Mouse (Mus musculus) bone marrow, adult 2 months (tissue): Measurements from ENCODE around the gene Rab11a. TPM values are rescaled to one million over a fixed set of nuclear protein-coding genes. Genes with fewer than 3 reads are reported as not detected.
"Not testable (repeated sequence)": the region's sequence is repeated elsewhere in the genome, so short reads cannot be mapped to it uniquely, and the experiment has no call there.

Experiments
- H3K27ac ChIP-seq: fragments of 200-500 bp; 2 replicates; pipeline ENCODE4 v1.5.1; 2012; ENCODE audit warnings: low read depth, mild to moderate bottlenecking, control low read depth, inconsistent platforms, low read length; ENCODE audit not compliant: control insufficient read depth, poor library complexity, insufficient read depth
- H3K4me1 ChIP-seq: fragments of 200-500 bp; 2 replicates; pipeline ENCODE4 v1.6.1; 2011; ENCODE audit warnings: low read length; ENCODE audit not compliant: control insufficient read depth, insufficient read depth
- H3K4me3 ChIP-seq: fragments of 200-500 bp; replicated peaks from 2 replicates; pipeline ENCODE3; 2011; ENCODE audit warnings: mild to moderate bottlenecking, low read depth, low read length, control low read depth; ENCODE audit not compliant: control insufficient read depth
- CTCF ChIP-seq: fragments of 200-500 bp; IDR thresholded peaks from 2 replicates; pipeline ENCODE4 v1.5.1; 2011; ENCODE audit warnings: low read length, control low read depth; ENCODE audit not compliant: control insufficient read depth, insufficient read depth
- POLR2A ChIP-seq: fragments of 200-500 bp; IDR thresholded peaks from 2 replicates; pipeline ENCODE4 v1.6.1; 2011; ENCODE audit warnings: low read depth, mild to moderate bottlenecking, control low read depth, low read length, borderline replicate concordance; ENCODE audit not compliant: control insufficient read depth
- WGBS: fragments of 180-500 bp; shearing (Covaris S2); methylation state at CpG from one replicate; pipeline ENCODE4 v1.1.7; 2018; 5-methylcytosine and 5-hydroxymethylcytosine counted together
- polyA plus RNA-seq: library from polyadenylated mRNA; stranded (reverse); fragments of >200 nt; gene quantifications from 2 replicates; pipeline ENCODE4 v1.2.4, GENCODE M21; 2011; ENCODE audit warnings: low replicate concordance; ENCODE audit not compliant: missing spikeins, insufficient read depth, insufficient read length

Rab11a gene
- polyA plus RNA-seq, 1 experiment: 132 TPM

GRCm38 (mm10) chr9:64697006-64697405 is 40.6 kb downstream of the Rab11a start:
- H3K27ac ChIP-seq: no peak overlapping the region
- TF ChIP-seq POLR2A (no peak), CTCF (no peak)
- H3K4me3 ChIP-seq: no peak overlapping the region
- no peaks in the 10 kb centered on the region for H3K4me1 ChIP-seq
- WGBS: 76% methylated on average over 1 of the region's 1 CpGs

DNA sequence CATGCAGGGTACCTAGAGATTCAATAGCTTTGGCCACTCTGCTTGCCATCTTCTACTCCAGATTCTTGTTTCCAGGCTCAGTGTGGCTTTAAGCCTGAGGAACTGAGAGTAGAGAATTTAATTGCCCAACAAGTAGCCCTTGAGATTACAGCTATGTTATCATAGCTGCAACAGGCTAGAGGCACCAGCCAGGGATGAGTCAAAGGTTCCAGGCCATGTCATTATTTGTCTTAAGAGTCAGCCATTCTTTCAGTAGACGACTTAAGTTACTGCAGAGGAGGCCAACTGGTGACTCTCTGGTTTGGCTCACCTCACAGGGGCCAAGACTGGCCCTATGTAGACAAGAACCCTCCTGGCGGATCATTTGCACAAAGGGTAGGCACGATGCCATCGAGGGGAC is 41.2 kb downstream of the Rab11a start:
- Histone ChIP-seq H3K27ac (no peak overlapping the region), H3K4me3 (no peak overlapping the region), H3K4me1 (no peaks in the 10 kb centered on the region)
- TF ChIP-seq CTCF (no peak), POLR2A (no peak)
- WGBS: 78% methylated on average over 4 of the region's 4 CpGs

GRCm38 (mm10) chr9:64695266-64695665 is 42.3 kb downstream of the Rab11a start:
- Histone ChIP-seq H3K4me1 (no peaks in the 10 kb centered on the region), H3K27ac (no peak overlapping the region), H3K4me3 (no peak overlapping the region)
- WGBS: 68% methylated on average over 1 of the region's 1 CpGs
- no peak for TF ChIP-seq POLR2A
- TF ChIP-seq CTCF: no peak

DNA sequence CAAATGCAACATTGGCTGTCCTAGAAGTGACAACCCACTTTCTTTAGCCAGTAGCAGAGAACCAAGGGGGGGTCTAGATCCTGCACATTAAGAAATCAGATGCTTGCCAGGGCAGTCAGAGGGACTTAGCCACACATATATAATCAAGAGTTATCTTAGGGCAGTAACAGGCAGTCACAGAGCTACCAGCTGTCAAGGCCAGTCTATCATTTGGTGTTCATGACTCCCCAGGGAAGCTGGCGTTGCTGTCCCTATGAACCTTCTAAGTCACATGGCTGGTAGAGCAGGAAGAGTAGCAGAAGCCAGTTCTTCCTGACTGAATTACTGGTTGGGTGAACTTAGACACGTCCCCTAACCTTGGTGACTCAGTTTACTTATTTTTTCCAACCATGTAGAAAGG is 44.5 kb downstream of the Rab11a start:
- Histone ChIP-seq H3K4me1 (no peaks in the 10 kb centered on the region), H3K4me3 (no peak overlapping the region), H3K27ac (no peak overlapping the region)
- WGBS: 67% methylated on average over 2 of the region's 2 CpGs
- TF ChIP-seq CTCF (no peak), POLR2A (no peak)

DNA sequence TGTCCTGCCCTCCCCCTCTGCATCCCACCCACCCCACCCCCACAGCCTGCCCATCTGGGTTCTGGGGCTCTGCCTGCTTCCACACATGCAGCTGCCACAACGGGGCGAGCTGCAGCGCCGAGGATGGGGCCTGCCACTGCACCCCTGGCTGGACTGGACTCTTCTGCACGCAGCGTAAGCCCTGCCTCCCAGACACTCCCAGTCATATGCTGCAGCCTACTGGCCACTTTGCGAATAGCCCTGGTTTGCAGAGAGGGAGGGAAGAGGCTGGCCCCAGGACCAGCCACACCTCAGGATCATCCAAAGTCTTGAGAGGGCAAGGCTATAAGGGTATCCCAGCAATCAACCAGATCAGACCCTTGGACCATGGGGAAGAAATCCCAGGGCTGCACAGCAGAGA is 46.4 kb downstream of the Rab11a start:
- TF ChIP-seq POLR2A (no peak), CTCF (peak; percentile 64)
- WGBS: 16% methylated on average over 7 of the region's 7 CpGs
- H3K4me3 ChIP-seq: no peak overlapping the region
- no peak overlapping the region for H3K27ac ChIP-seq
- H3K4me1 ChIP-seq: no peaks in the 10 kb centered on the region

DNA sequence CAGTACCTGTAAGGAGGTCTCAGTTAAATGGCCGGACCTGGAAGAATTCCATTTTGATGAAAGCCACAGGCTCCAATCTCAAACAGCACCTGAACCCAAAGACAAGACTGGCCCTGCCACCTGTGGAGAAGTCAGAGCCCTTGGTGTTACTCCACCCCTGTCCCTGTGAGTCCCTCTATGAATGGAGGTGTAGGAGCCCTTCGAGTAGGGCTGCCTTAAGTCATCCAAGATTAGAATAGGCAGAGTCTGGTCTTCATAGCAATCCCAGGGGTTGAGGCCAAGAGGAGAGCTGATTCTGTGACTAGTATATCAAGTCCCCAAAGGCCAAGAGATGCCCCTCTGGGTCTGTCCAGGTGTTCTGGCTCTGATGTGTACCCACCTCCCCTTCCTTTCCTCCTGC is 46.8 kb downstream of the Rab11a start:
- H3K27ac ChIP-seq: no peak overlapping the region
- 80% methylated on average over 2 of the region's 2 CpGs for WGBS

GRCm38 (mm10) chr9:64688015-64688394 is 49.6 kb downstream of the Rab11a start:
- Histone ChIP-seq H3K27ac (no peak overlapping the region), H3K4me1 (no peaks in the 10 kb centered on the region), H3K4me3 (no peak overlapping the region)
- 50% methylated on average over 1 of the region's 1 CpGs for WGBS
- no peak for TF ChIP-seq CTCF
- no peak for TF ChIP-seq POLR2A

More for the DNA sequence above, 46.8 kb downstream of the Rab11a start:
- Histone ChIP-seq H3K4me1 (no peaks in the 10 kb centered on the region), H3K4me3 (no peak overlapping the region)
- TF ChIP-seq POLR2A (no peak), CTCF (no peak)

DNA sequence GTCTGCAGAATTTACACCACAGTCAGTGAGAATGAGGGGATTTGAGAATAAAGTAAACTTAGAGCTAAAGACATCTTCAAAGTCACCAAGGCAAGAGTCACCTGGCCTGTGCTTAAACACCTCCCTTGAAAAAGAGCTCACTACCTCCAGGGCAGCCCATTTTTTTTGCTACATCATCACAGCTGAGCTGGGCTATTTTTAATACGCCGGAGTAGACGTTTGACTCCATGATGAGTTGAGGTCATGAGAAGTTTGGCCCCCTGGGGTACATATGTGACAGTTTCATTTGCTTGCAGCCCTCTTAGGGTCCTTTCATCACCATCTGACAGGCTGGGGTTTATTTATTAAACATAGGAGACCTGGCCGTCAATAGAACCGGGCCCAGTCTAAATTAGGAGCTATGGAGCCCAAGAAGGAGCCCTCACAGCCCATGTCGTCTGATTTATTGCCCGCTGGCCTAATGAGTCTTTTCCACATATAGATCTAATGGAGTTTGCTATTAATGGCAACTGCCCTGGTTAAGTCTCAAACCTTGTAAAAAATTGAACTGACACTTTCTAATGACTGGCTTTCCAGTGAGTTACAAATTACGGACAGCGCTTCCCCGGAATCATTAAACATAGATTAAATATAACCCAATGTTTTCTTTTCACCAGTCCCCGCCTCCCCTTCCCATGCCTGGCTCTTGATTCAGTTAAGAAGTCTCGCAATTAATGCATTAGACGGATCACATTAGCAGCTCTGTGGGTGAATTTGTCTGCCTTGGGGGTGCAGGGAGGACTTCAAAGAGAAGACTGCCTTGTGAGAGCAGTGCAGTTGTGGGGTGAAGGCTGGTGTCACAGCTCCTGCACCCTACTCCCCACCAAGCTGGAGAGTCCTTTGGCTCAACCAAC is 50.2 kb downstream of the Rab11a start:
- no peaks in the 10 kb centered on the region for H3K4me1 ChIP-seq
- TF ChIP-seq CTCF: no peak
- TF ChIP-seq POLR2A: no peak
- WGBS: 79% methylated on average over 13 of the region's 13 CpGs
- H3K4me3 ChIP-seq: no peak overlapping the region
- no peak overlapping the region for H3K27ac ChIP-seq

- not testable (repeated sequence) for H3K4me1 ChIP-seq, H3K4me3 ChIP-seq, H3K27ac ChIP-seq
- WGBS: 30% methylated on average over 9 of the region's 11 CpGs
These were observed 65.9 kb downstream of the Rab11a start for GRCm38 (mm10) chr9:64671341-64672319.
